Mouse (Mus musculus): ENCODE data around the gene Zmynd19.

Gene Zmynd19

GRCm38 (mm10) chr2:24949421-24950188 lies at the start of gene Zmynd19:
Gene Zmynd19 (plus strand): TSS chr2:24949792.
- peak; percentile 95 to 97 for DNase-seq (ENCODE audit: low spot score in 2 of 2)

GRCm38 (mm10) chr2:24901055-24901454 lies 48.5 kb upstream of the Zmynd19 start:
- no peak for DNase-seq (ENCODE audit: low spot score in 2 of 2)

DNA sequence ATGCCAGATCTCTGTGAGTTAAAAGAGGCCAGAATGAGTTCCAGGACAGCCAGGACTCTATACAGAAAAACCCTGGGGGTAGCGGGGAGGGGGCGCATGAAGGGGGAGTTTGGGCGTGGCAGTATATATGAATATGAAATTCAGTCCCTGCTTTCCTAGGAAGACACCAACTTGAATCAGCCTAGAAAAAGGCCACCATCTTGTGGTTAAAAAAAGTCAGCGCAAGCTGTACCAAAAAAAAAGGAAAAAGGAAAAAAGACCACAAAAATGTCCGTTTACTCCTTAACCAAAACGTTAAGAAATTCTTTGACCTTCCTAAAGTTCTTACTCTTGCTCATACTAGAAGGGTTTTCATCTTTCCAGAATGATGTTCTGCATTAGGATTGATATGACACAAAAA lies 46.6 kb upstream of the Zmynd19 start:
- DNase-seq (ENCODE audit: low spot score in 2 of 2), result no peak

- DNase-seq (ENCODE audit: low spot score in 2 of 2), result no peak
These were observed 44.6 kb upstream of the Zmynd19 start for GRCm38 (mm10) chr2:24904823-24905652.

DNA sequence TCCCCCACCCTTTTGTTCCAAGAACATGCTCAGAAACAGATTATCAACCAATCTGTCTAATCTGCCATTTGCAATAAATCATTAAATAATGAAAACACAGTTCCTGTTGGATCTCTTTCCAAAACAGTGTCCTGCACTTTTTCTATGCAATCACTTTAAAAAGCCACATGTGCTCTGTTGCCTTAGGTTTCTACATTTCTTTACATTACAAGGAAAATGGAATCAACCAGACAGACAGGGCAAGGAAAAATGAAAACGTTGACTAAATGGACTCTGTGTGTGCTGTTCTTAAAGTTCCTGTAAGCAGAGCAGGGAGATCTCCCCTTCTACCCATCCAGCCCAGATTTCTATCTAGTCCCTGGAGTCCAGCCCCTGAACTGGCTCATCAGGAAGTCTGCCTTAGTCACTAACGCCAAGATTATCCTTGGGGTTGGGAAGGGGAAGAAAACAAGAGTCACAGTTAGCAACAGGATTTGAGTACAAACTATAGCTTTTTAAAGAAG lies 43.9 kb upstream of the Zmynd19 start:
- no peak for DNase-seq (ENCODE audit: low spot score in 2 of 2)

- DNase-seq (ENCODE audit: low spot score in 2 of 2), result peak in 1 of 2 experiments; percentile 39
These were observed 39.1 kb upstream of the Zmynd19 start for GRCm38 (mm10) chr2:24910481-24910880.

- no peak for DNase-seq (ENCODE audit: low spot score in 2 of 2)
These were observed 37.4 kb upstream of the Zmynd19 start for GRCm38 (mm10) chr2:24912189-24912588.

DNA sequence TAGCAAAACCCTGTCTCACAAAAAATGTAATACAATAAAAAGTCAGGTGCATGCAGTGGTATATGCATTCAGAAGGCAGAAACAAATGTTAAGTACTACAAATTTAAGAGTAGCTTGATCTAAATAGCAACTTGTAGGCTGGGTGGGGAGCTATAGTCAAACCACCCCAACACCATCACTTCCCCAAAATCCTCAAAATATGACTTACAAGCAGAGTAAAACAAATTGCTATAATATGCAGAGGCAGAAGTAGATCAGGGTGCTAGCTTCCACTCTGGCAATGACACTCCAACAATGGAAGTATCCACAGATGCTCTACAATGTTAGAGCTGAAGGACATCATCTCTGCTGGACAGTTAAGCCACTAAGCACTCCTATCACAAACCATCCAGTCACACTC lies 37.0 kb upstream of the Zmynd19 start:
- DNase-seq (ENCODE audit: low spot score in 2 of 2), result no peak

- no peak for DNase-seq (ENCODE audit: low spot score in 2 of 2)
These were observed 34.8 kb upstream of the Zmynd19 start for GRCm38 (mm10) chr2:24914762-24915161.

- DNase-seq (ENCODE audit: low spot score in 2 of 2), result peak; percentile 91 to 94
These were observed 30.4 kb upstream of the Zmynd19 start, which contains the start of gene Ehmt1 for GRCm38 (mm10) chr2:24918930-24919838. Gene Ehmt1 (minus strand): TSS chr2:24919614.

- DNase-seq (ENCODE audit: low spot score in 2 of 2), result no peak
These were observed 29.8 kb upstream of the Zmynd19 start for GRCm38 (mm10) chr2:24919839-24920175.

DNA sequence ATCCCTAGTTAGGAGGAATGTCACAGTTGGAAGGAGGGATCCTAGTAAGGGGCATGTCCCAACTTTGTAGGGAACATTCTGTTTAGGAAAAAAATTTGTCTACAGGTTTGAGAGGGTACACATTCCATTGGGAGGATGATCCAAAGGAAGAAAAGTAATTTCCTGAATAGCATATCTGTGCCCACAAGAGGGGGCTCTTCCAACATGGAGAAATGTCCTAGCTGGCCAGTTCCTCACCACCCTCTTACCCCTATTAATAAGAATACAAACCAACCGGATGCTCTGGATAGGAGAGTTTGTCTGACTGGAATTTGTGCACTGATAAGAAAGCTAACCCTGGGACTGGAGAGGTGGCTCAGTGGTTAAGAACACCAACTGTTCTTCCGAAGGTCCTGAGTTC lies 26.0 kb upstream of the Zmynd19 start:
- DNase-seq (ENCODE audit: low spot score in 2 of 2), result no peak

DNA sequence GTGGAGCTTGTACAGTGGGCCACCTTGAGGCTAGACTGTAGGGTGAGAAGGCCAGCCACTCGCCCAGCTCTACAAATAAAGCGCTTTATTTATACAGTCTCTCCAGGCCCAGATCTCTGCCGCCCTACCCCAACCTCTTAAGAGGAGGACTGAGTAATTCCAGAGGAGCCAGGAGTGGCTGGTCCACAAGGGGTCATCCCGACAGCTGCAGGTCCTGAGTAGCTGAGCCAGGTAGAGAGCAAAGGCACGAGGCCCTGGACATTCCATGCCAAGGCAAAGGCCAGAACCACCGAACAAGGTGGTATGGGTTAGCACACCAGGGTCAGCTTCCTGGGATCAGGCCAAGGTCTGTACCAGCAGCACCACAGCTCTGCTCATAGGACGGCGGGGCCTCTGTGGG lies 24.3 kb upstream of the Zmynd19 start:
- no peak for DNase-seq (ENCODE audit: low spot score in 2 of 2)

GRCm38 (mm10) chr2:24926345-24926964 lies 23.1 kb upstream of the Zmynd19 start:
- DNase-seq (ENCODE audit: low spot score in 2 of 2), result no peak

DNA sequence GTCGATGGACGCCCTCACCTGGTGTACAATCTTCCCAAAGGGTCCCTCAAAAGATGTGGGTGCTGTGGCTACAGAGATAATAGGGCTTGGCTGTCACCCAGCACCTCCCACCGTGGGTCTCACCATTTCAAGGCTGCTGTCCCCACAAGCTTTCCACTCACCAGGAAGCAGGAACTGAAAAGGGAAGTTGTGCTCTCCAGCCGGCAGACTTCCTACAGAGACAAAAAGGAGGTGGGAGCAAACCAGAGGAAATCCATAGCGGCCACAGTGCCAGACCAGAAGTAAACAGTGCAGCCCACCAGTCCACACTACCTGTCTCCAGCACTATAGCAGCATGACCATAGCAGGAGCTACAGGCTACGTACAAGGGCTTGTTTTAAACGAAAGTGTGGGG lies 22.6 kb upstream of the Zmynd19 start:
- no peak for DNase-seq (ENCODE audit: low spot score in 2 of 2)

DNA sequence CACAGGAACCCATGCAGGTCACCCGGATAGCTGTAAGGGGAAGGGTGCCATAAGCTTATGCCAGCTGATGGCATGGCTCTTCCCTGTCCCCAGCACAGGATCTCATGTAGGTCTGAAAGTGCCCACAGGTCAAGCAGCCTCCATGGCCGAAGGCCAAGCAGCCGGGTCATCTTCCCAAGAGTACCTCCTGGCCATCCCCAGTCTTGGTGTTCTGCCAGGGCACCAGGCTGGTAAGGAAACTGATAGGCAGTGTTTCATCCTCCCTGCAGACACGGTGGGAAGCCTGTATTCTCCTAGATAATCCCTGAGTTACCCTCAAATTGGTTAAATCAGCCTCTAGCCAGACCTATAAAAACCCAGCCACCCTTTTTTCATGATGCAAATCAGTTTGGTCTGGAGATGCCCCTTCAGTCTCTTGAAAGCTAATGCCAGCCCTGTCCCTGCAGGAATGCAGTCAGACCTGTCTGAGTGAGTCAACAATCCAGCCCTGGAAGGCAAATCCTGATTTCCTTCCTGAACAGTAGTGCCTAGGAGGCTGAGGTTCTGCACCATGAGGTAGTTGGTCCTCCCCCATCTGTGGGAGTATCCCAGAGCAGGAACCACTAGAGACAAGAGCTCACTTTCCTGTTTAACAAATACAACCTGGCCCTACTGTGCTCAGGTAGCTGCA lies 21.6 kb upstream of the Zmynd19 start:
- no peak for DNase-seq (ENCODE audit: low spot score in 2 of 2)

DNA sequence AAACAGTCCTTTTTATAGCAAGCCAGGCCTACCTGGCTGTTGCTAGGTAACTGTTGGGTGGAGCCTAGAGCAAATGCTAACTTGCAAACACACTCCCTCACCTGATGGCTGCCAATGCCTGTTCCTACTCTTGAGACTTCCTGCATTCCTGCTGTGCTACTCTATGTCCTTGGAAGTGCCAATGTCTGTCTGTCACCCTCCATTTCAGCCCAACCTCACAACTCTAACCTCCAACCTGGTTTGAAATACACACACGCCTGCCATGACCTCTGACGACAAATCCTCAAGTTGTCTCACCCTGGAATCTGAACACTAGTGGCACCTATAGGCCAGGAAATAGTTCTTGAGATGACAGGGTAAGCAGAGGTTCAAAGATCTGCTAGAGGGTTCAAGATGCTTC lies 20.5 kb upstream of the Zmynd19 start:
- DNase-seq (ENCODE audit: low spot score in 2 of 2), result no peak

- no peak for DNase-seq (ENCODE audit: low spot score in 2 of 2)
These were observed 20.0 kb upstream of the Zmynd19 start for GRCm38 (mm10) chr2:24929593-24929992.

DNA sequence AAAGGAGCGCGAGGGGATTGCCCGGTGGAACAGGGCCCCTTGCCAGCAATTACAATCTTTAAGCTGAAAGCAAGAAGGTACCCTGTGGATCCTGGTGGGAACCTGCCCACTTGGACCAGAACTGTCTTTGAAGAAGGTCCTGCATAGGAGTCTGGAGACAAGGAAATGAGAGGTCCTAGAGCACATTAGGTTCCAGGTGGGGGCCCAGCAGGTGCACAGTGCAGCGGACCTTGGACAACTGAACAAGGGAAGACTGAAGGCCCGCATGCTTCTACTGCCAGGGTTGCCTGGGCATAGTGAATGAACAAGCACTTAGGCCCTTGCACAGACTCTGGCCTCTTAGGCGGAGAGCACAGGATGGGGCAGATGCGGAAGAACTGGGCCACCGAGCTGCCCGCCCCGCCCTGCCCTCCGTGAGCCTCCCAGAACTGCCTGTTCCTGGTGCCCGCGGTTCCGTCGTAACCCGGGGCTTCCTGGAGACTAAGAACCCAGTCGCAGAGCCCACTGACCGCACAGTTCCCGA lies 15.1 kb upstream of the Zmynd19 start:
- DNase-seq (ENCODE audit: low spot score in 2 of 2), result no peak

DNA sequence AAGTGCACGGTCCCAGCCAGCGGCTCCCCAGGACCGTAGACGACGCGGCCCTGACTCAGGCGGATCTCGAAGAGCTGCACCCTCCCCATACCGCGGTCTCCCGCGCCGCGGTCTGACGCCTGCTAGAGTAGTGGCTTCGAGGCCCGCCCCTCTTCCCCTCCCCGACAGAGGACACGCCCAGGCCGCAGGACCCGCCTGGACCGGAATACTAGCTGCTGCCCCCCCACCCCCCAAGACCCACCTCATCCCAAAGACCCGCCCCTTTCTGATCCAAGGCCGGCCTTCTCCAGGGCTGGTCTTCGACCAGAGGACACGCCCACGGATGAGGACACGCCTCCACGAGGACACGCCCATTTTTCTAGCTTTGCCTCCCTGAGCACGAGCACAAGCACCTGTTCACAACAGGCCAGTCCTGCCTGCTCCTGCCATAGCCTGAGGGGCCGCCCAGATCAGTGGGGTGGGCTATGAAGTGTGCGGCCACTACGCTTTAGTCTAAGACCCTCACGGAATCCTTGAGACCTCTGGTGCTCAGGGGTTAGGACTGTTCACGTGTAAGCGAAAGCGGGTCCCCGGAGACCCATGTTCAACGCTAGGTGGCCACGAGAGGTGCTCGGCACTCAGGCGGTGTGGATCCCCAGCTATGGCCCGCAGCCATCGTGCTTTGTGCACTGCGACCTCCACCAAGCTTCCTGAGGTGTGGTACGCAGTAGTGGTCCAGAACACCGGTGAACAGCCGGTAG lies 14.4 kb upstream of the Zmynd19 start, which contains the start of gene Arrdc1:
Gene Arrdc1, minus strand, starts transcription at position 196 of the 740 bp plus-strand sequence.
- DNase-seq (ENCODE audit: low spot score in 2 of 2), result peak; percentile 94 to 96
